In genomic region chr6:115848598-115849304, GRCm38 (mm10) we compare ENCODE assay signal across 1 mouse cellular context.
A peak's percentile ranks its signal among the peaks of the same experiment; 100 is the strongest.
TF ChIP-seq lines count a peak whose summit lies in the region.

No protein-coding gene starts in this region.

TF ChIP-seq in CH12.LX, 34 proteins besides CTCF, POLR2A, EP300 and RAD21:
- TF ChIP-seq USF1 (IDR thresholded peaks at IDR 0.05; ENCODE audit: low read depth, low read length) = no peak
- TF ChIP-seq TCF12 (IDR thresholded peaks at IDR 0.05; ENCODE audit: low read depth, low read length) = peak; percentile 45; the same call in 1 of the 2 replicates
- peak; percentile 86 for TF ChIP-seq SIN3A (IDR thresholded peaks at IDR 0.05; ENCODE audit: low read length)
- TF ChIP-seq PAX5 (IDR thresholded peaks at IDR 0.05; ENCODE audit: low read length) = no peak
- TF ChIP-seq MXI1 (IDR thresholded peaks at IDR 0.05; ENCODE audit: low read depth, low read length) = peak; percentile 78; the same call in 1 of the 2 replicates
- peak; percentile 50; the same call in 1 of the 2 replicates for TF ChIP-seq RCOR1 (conservative IDR thresholded peaks at IDR 0.05; ENCODE audit: low read depth, low read length)
- peak; percentile 39; the same call in 1 of the 2 replicates for TF ChIP-seq MAX (IDR thresholded peaks at IDR 0.05; ENCODE audit: low read length)
- TF ChIP-seq NELFE (IDR thresholded peaks at IDR 0.05; ENCODE audit: low read depth, low read length) = peak; percentile 47; the same call in 1 of the 2 replicates
- peak; percentile 57; the same call in 1 of the 2 replicates for TF ChIP-seq UBTF (IDR thresholded peaks at IDR 0.05; ENCODE audit: low read depth, low read length)
- TF ChIP-seq GABPA (IDR thresholded peaks at IDR 0.05; ENCODE audit: insufficient replicate concordance, low read depth, low read length) = no peak
- TF ChIP-seq TBP (conservative IDR thresholded peaks at IDR 0.05; ENCODE audit: low read depth, low read length) = 0 out of 2 replicates have a peak, but pooled peaks have one; percentile 34
- TF ChIP-seq E2F4 (IDR thresholded peaks at IDR 0.05; ENCODE audit: insufficient replicate concordance, low read depth, low read length) = no peak
- TF ChIP-seq CHD1 (IDR thresholded peaks at IDR 0.05; ENCODE audit: low read depth, low read length) = peak; percentile 87
- TF ChIP-seq MAFK (IDR thresholded peaks at IDR 0.05; ENCODE audit: insufficient replicate concordance, low read length) = no peak; the same call in 1 of the 2 replicates
- peak; percentile 67 for TF ChIP-seq ETS1 (conservative IDR thresholded peaks at IDR 0.05; ENCODE audit: low read depth, low read length)
- peak; percentile 58; the same call in 1 of the 2 replicates for TF ChIP-seq CHD2 (IDR thresholded peaks at IDR 0.05; ENCODE audit: low read length)
- peak; percentile 11; the same call in 1 of the 2 replicates for TF ChIP-seq NRF1 (IDR thresholded peaks at IDR 0.05; ENCODE audit: low read depth, low read length)
- TF ChIP-seq ZC3H11A (IDR thresholded peaks at IDR 0.05; ENCODE audit: low read depth, low read length) = no peak
- peak; percentile 40; the same call in 1 of the 2 replicates for TF ChIP-seq MAZ (IDR thresholded peaks at IDR 0.05; ENCODE audit: low read depth, low read length)
- 0 out of 2 replicates have a peak, but pooled peaks have one; percentile 53 for TF ChIP-seq ZMIZ1 (IDR thresholded peaks at IDR 0.05; ENCODE audit: low read depth, low read length)
- no peak for TF ChIP-seq HCFC1 (IDR thresholded peaks at IDR 0.05; ENCODE audit: low read depth, low read length)
- peak; percentile 55; the same call in 1 of the 2 replicates for TF ChIP-seq MEF2A (IDR thresholded peaks at IDR 0.05; ENCODE audit: borderline replicate concordance, low read depth, low read length)
- no peak for TF ChIP-seq KAT2A (IDR thresholded peaks at IDR 0.05; ENCODE audit: insufficient replicate concordance, low read length)
- TF ChIP-seq ZKSCAN1 (IDR thresholded peaks at IDR 0.05; ENCODE audit: borderline replicate concordance, low read depth, low read length) = no peak
- TF ChIP-seq ZNF384 (IDR thresholded peaks at IDR 0.05; ENCODE audit: low read depth, low read length) = 0 out of 2 replicates have a peak, but pooled peaks have one; percentile 57
- 0 out of 2 replicates have a peak, but pooled peaks have one; percentile 18 for TF ChIP-seq MYC (IDR thresholded peaks at IDR 0.05; ENCODE audit: low read depth, low read length)
- no peak for TF ChIP-seq JUN (IDR thresholded peaks at IDR 0.05; ENCODE audit: insufficient read depth, low read depth, low read length)
- TF ChIP-seq BHLHE40 (IDR thresholded peaks at IDR 0.05; ENCODE audit: low read depth, low read length) = peak; percentile 65
- TF ChIP-seq USF2 (conservative IDR thresholded peaks at IDR 0.05; ENCODE audit: low read depth, low read length) = no peak
- 0 out of 2 replicates have a peak, but pooled peaks have one; percentile 30 for TF ChIP-seq ELF1 (IDR thresholded peaks at IDR 0.05; ENCODE audit: low read depth, low read length)
- peak; percentile 61 for TF ChIP-seq IRF4 (IDR thresholded peaks at IDR 0.05; ENCODE audit: low read depth, low read length)
